Mouse (Mus musculus) brain, embryonic 14.5 days (tissue): ENCODE results near the gene Diablo.

Source experiments
- CTCF ChIP-seq: fragments of 200-500 bp; IDR thresholded peaks from 2 replicates; pipeline ENCODE4 v1.5.1; 2012; ENCODE audit warnings: inconsistent platforms, mild to moderate bottlenecking, moderate library complexity, borderline replicate concordance; ENCODE audit not compliant: insufficient read depth, insufficient read length; ENCODE audit errors: extremely low read depth
- POLR2A ChIP-seq: fragments of 200-500 bp; IDR thresholded peaks from 2 replicates; pipeline ENCODE4 v1.6.1; 2012; ENCODE audit warnings: mild to moderate bottlenecking, inconsistent platforms, borderline replicate concordance; ENCODE audit not compliant: poor library complexity, insufficient read depth, insufficient read length, severe bottlenecking; ENCODE audit errors: extremely low read depth

DNA sequence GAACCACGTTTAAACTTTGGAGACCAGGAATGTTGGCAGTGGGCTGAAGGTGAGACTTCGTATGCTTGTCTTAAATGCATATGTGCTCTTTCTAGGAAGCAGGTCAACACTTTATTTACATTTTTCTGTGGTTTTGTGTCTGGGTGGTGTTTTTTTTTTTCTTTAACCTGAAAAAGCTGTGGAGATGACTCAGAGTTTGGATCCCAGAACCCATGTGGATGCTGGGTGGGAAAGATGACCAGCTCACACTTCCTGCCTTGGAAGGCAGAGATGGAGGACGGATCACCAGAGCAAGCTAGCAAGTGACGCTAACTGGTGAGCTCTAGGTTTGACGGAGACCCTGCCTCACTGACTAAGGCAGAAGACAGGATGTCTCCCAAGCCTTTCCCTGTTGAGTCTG, 9.1 kb downstream of the Diablo start:
- TF ChIP-seq CTCF, result no peak
- no peak for TF ChIP-seq POLR2A
